Mouse (Mus musculus) G1E (cell line): ENCODE results near the gene Tmem88b.

Source experiments
- CTCF ChIP-seq: IDR thresholded peaks from 2 replicates; pipeline ENCODE4 v1.5.1; 2012; ENCODE audit warnings: low read depth, low read length, inconsistent platforms, mixed read lengths
- GATA1 ChIP-seq: IDR thresholded peaks from 2 replicates; pipeline ENCODE4 v1.6.1; 2012; ENCODE audit warnings: borderline replicate concordance, low read length, inconsistent platforms, mixed read lengths
- POLR2AphosphoS5 ChIP-seq: IDR thresholded peaks from 2 replicates; pipeline ENCODE4 v1.6.1; 2012; ENCODE audit warnings: low read depth, low read length, inconsistent platforms; ENCODE audit not compliant: insufficient replicate concordance
- TAL1 ChIP-seq: conservative IDR thresholded peaks from 2 replicates; pipeline ENCODE4 v1.6.1; 2012; ENCODE audit warnings: low read depth, low read length, inconsistent platforms, mixed read lengths

DNA sequence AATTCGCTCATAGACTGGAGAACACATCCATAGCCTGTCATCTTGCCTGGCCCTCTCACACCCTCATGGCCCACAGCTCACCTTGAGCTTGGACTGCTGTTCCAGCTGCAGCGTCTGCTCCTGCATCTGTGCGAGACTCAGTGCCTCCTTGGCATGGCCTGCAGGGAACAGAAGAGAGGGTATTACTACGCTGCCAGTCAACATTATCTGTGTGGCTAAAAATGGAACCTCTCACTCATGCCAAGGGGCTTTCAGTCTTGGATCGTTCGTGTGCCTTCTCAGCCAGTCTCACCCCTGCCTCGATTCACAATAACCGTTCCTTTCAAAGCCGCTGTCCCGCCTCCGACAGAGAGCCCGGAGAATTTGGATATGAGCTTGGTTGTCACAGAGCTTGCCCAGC, 28.7 kb downstream of the Tmem88b start:
- TF ChIP-seq CTCF: no peak
- no peak for TF ChIP-seq TAL1
- no peak for TF ChIP-seq GATA1
- TF ChIP-seq POLR2AphosphoS5: no peak
